Mouse (Mus musculus) layer of hippocampus, adult 11-12 months (tissue): Measurements from ENCODE around the gene Emc9.

ENCODE experiments used
- DNase-seq: peaks from one replicate; pipeline ENCODE4 v3.0.0; 2022; ENCODE audit warnings: low spot score

Emc9 gene

DNA sequence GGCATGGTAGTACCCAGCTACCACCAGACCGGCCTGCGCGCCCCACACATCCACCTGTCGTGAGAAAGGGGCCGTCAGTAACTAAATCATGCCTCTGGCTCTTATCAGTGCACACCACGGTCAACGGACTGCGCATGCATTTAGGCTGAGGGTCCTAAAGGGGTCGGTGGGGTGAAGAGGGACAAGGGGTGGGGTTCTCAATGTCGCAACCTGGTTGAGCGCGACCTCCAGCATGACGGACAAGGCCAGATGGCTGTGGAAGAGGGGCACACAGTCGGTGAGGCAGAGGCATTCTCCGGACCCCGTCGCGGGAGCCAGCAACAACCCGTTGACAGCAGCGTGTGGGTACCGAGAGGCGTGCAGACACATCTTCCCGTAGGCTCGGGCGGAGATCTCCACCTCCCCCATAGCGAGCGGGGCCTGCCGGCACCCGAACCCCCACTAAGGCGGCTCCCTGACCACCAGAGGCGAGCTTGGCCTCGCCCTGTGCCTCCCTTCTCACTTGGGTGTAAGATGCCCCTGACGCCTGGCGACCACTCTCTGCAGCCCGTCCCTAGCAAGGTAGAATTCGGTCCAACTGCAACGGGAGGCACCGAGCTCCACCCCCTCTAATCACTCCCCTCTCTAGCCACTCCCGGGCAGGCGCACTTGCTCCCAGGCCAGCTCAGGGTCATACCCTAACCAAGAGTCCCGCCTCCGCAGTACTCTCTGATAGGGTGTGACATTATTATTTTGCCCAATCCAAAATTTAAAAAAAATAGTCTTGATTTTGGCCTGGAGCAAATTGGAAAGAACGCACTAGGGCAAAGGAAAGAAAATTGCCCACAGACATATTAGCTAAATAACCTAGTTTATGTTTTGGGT is at the start of gene Emc9:
Emc9 (minus strand) TSS at position 601 of the 864 bp plus-strand sequence.
- DNase-seq, result peak; percentile 68

DNA sequence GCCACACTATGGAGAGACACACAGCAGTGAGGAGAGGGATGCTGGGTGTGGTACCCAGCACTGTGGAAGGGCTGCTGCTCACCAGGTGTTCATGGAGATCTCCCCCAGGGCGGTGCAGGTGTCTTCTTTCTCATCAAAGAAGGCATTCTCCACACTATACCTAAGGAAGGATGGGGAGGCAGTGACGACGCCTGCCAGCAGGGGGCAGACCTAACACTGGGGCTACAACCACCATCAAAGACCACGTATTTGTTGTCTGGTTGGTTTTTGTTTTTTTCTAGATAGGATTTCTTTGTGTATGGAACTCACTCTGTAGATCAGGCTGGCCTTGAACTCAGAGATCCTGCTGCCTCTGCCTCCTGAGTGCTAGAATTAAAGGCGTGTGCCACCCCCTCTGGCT is 44.2 kb upstream of the Emc9 start:
- DNase-seq, result peak; percentile 66

DNA sequence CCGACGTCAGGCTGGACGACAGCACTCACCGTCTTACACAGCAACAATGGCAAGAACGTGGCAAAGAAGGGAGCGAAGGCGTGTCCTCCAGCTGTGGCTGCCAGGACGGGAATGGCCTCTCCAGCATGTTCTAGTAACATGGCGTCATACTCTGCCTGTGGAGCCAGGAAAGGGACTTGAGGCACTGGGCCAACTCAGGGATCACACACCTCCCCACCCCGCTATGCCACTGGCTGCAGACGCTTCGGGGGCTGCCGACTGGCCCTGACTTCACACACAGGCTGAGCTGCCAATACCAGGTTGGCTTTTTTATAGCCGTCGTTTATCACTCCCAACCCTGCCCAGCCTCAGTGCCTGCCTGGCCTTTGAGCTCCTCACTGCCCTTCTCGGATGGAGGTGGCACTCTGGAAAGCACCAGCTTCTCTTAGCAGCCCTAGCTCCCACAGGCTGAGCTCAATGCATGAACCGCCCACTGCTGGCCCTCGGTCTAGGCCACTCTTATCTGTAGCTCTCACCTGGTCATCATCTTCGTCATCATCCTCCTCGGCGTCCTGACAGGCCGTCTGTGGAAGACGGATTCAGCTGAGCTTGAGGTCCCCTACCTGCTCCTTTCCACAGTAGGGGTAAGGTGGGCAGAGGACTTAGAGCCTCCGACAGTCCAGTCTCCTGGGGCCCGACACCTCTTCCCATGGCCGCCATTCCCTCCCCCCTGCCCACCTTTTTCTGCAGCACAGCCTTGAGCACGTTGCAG is 43.1 kb upstream of the Emc9 start:
- no peak for DNase-seq

DNA sequence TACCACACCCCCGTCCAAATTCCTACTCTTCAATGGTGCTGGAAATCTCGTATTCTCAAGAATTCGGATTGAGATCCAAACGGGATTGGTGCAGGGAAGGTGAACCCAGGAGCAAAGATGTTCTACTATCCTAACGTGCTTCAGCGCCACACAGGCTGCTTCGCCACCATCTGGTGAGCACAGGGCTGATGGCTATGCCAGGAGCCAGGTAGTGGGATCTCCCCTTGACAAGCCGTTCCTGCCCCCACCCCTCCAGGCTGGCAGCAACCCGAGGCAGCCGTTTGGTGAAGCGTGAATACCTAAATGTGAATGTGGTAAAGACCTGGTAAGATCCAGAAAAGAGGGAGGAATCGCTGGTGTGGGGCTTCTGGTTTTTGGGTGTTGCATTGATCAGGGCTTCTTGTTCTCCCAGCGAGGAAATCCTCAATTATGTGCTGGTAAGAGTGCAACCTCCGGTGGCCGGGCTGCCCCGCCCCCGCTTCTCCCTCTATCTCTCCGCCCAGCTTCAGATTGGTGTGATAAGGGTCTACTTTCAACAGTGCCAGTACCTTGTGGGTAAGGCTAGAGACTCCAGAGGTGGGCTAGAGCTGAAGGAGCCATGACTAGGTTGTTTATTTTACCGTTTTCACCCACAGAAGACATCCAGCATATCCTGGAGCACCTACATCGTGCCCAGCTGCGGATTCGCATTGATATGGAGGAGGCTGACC is 33.5 kb upstream of the Emc9 start:
- DNase-seq, result no peak

DNA sequence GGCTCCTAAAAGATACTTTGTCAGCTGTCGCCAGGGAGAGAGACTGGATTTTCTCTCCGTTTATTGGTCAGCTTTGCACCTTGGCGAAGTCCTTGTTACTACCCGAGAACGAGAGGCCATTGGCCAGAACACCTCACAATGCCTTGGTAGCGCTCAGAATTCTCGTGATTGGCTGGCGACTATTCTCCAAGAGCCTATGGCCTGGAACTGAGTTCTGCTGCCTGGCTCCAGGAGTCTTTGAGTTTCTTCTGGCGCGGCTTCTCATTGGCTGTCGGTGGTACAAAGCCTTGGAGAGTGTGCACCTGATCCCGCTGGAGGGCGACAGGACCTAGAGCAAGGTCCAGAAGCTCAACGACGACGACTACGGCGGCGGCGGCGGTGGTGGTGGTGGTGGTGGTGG is 32.7 kb upstream of the Emc9 start, which contains the start of gene Rec8:
Rec8 (plus strand) TSS at position 216 of the 400 bp plus-strand sequence.
- DNase-seq, result no peak

DNA sequence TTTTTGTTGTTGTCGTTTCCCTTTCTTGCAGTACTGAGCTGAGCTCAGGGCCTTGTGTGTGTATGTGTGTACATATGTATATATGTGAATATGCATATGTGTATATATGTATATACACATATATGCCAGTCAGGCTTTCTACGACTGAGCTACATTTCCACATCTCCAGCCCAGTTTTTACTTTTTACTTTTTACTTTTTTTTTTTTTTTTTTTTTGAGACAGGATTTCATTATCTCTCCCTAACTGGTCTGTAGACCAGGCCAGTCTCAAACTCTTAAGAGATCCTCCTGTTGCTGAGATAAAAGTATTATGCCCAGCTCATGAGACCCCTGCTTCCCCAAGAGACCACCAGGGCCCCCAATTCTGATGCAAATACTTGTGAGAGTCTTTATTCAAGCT is 31.7 kb upstream of the Emc9 start:
- no peak for DNase-seq

DNA sequence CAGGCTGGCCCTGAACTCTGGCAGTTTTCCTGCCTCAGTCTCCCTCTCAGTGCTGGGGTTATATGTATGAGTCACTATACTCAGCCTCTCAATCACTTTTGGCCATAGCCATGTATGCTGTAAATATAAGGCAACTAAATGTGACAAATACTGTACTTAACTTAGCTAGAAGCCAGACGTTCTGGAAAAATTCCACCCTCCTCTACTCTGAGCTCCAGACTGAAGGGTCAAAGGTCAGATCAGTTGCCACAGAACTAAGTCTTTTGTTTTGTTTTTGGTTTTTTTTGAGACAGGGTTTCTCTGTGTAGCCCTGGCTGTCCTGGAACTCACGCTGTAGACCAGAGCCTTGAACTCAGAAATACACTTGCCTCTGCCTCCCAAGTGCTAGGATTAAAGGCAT is 30.8 kb upstream of the Emc9 start:
- DNase-seq, result no peak

DNA sequence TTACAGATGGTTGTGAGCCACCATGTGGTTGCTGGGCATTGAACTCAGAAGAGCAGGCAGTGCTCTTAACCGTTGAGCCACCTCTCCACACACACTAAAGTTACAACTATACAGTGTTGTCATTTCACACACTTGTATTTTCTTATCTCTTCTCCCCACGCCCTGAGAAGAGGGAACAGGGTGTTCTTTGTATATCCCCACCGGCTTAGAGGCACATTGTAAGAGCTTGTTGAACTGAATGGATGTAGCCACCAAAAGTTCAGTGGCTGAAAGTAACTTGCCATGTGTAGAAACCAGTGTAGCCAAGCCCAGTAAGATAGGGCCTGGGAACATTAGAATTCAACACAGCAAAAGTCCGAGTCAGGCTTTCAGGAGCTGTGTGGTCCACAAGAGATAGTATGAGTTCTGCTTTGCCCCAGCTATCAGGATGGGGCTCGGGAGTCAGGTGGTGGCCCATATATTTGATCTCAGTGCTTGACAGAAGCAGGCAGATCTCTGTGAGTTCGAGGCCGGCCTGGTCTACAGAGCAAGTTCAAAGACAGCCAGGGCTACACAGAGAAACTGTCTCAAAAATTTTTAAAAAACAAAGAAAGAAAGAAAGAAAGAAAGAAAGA is 29.6 kb upstream of the Emc9 start:
- DNase-seq, result no peak

DNA sequence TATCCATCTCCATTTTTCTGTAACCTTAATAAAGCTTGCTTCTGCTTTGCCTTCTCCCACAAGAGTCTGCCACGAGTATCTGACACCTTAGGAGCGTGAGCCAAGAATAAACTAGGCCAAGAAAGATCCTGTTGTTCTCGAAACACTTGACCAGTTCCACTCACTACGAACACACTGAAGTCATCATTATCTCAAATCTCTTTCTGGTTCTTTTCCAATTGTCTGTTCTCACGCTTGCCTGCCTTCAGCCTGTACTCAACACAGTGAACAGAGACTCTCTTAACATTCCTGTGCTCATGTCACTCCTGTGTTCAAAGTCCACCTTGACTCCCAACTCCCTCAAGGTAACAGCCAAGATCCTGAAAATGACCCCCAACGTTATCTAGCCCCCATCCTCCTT is 28.2 kb upstream of the Emc9 start:
- no peak for DNase-seq

DNA sequence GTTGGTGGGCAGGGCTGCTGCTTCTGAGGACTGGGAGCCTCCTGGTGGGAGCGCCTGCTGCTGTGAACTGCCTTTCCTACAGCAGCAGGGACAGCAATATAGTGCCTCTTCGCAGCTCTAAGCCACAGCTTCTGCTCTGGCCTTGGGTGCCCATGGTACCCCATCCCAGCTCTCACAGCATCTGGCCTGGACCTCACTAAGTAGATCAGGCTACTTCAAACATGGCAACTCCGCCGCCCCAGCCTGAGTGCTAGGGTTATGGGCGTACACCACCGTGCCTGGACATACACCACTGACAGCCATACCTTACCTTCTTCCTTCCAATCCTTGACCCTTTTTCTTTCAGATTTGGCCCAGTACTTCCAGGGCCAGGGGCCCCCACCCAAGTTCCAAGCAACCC is 23.2 kb upstream of the Emc9 start:
- DNase-seq, result no peak

DNA sequence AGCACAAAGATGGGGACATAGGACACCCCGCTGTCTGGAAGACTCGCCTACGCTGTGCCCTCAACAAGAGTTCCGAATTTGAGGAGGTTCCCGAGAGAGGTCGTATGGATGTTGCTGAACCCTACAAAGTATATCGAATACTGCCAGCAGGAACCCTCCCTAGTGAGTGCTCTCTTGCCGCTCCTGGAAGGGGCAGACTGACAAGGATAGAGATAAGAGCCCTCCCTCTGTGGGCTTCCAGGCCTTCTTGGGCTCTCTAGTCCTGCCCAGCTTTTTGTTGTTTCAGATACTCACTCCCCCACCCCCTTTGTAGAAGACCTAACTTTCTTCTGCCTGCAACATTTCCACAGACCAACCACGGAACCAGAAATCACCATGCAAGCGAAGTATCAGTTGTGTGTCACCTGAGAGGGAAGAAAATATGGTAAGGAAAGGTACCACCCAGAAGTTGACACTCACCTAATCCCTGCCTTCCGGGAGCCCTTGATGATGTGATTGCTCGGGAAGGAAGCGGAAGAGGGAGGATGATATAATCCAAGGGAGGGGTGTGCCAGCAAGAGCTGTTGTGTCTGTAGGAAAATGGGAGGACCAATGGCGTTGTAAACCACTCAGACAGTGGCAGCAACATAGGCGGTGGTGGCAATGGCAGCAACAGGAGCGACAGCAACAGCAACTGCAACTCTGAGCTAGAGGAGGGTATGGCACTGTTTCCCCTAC is 20.8 kb upstream of the Emc9 start:
- no peak for DNase-seq

DNA sequence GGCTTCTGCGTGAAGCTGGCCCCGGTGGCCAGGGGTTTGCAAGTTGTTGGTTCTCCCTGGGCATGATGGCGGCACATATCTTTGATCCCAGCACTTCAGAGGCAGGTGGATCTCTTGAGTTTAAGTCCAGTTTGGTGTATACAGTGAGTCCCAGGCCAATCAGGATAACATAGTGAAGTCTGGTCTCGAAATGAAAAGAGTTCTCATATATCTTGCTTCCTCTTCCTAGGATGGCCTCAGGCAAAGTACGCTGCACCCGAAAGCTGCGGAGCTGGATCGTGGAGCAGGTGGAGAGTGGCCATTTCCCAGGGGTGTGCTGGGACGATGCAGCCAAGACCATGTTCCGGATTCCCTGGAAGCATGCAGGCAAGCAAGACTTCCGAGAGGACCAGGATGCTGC is 19.7 kb upstream of the Emc9 start:
- DNase-seq, result no peak

DNA sequence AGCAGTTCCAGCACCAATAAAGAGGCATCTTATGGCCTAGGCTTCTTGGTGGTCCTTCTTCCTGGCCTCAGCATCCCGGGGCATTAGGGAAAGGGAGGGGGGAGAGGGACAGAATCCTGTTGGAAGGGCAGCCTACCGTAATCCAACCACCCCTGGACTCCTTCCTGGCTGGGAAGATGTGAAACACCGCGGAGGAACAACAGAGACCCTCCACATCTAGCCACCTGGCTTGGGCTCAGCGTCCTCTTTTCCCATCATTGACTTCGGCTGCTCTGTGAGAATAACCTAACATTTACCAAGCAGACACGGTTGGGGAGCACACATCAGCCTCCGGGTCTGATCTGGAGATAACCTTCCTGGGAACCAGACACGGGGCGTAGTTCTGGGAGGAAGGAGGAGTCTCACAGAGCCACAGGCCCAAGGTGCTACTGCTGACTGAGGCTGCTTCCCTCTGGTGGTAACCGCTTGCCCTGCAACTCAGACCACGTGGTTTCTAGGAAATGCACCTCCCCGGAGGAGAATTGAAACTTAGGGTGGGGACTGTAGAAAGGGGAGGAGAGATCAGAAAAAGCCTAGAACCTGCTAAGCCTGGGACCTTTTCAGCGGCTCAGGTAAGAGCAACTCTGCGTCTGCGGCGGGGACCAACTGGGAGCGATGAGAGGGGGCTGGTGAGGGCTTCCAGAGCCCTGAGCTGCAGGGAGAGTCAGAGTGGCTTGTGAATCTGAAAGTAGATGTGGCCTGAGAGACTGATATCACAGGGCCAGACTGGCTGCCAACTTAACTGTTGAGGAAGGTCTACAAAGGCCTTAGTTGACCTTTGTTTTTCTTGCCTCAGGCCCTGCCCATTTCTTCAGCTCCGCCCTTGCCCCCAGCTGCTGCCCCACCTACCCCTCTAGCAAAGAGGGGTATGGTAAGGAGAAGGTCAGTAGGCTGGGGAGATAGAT is 18.8 kb upstream of the Emc9 start:
- DNase-seq, result peak; percentile 92

DNA sequence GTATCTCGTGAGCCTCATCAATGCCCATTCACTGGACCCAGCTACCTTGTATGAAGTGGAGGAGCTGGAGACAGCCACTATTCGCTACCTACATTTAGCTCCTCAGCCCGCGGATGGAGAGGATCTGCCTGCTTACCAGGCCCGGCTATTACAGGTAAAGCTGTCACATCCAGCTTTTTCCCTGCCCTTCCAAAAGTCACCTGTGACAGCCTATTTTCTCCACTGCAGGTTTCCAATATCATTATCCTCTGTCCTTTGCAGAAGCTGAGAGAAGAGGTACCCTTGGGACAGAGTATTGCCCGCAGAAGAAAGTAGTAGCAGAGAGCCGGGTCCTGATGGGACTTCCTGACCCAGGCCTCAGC is 18.1 kb upstream of the Emc9 start, which contains the start of gene Irf9:
Irf9 (plus strand) TSS at position 301 of the 362 bp plus-strand sequence.
- DNase-seq, result no peak

DNA sequence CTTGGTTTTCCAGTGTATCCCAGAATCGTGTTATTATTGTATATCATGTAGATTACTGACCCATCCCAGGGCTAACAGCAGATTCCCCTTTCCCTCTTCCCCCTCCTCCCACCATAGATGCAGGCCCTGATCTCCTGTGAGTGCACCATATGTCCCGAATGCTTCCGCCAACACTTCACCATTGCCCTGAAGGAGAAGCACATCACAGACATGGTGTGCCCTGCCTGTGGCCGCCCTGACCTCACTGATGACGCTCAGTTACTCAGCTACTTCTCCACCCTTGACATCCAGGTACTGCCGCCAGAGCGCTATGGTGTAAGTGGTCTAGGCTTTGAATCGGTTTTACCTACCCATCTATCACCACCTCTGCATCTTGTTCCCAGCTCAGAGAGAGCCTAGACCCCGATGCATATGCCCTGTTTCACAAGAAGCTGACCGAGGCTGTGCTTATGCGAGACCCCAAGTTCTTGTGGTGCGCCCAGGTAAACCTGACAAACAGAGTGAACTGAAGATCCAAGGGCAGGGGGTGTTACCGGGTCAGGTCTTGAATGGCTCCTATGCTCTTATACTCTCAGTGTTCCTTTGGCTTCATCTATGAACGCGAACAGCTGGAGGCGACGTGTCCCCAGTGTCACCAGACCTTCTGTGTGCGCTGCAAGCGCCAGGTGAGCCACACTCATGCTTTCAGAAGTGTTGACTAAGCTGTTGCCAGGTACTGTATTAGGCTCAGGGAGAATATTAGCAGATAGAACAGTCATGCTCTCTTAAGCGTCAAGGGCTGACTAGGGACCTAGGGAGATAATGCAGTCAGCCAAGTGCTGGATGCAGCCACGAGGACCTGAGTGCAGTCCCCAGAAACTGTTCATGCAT is 13.7 kb upstream of the Emc9 start:
- DNase-seq, result no peak

DNA sequence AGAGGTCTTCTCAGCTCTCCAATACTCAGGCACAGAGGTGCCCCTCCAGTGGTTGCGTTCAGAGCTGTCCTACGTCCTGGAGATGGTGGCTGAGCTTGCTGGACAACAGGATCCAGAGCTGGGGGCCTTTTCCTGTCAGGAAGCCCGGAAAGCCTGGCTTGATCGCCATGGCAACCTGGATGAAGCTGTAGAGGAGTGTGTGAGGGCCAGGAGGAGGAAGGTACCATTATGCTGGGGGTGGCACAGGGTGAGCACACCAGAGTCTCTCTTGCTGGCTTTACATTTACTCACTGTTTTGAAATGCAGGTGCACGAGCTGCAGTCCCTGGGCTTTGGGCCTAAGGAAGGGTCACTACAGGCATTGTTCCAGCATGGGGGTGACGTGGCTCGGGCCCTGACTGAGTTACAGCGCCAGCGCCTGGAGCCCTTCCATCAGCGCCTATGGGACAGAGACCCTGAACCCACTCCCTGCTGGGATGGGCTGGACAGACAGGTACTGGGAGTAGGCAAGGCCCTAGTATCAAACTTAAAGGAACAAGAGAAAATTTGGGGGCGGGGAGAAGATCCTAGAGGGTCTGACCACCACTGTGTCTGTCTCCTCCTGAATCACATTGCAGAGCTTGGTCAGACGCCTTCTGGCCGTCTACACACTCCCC is 11.1 kb upstream of the Emc9 start:
- DNase-seq, result no peak

DNA sequence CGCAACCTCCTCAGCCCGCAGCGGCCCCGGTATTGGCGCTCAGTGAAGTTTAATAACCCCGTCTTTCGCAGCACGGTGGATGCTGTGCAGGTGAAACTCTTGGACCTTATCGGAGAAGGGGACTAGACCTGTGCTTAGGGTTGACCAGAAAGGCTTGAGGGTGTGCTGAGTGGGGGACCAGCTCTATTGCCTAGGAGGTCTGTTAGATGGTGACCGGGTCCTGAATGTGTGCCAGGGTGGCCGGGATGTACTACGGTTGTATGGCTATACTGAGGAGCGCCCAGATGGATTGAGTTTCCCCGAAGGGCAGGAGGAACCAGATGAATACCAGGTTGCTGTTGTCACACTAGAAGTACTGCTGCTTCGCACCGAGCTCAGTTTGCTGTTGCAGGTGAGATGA is 7.1 kb upstream of the Emc9 start:
- DNase-seq, result no peak

DNA sequence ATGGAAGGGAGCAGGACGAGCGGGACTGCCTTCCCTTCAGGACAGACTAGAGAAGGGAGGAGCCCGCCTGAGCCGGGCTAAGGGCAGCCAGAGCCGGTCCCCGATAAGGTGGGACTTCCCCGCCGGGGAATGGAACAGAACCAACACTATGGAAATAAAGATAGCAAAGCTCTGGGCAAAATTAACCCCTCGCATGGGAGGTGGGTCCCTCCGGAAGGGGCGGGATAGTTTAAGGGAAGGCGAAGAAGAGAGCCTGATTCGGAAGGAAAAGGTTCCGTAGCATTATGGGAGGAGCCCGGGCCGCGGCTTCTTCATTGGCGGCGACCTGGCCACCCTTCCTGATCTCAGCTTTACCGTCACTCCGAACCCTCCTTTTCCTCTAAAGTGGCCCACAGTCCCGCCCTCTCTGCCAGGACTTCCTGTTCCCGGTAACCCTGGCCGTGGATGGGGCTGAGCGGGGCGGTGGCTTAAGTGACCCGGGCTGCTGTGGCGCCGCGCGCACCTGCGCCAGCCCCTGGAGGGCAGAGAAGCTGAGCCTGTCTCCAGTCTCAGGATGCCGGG is 6.3 kb upstream of the Emc9 start, which contains the start of gene Rnf31:
Rnf31 (plus strand) TSS at position 378 of the 561 bp plus-strand sequence.
- DNase-seq, result peak; percentile 96
